Mouse (Mus musculus): ENCODE measurements around the gene Irak2. TPM values are rescaled to one million over a fixed set of nuclear protein-coding genes. Genes with fewer than 3 reads are reported as not detected.

Gene Irak2
- polyA plus RNA-seq, 1 experiment from 2014 or later = 4.3 TPM

DNA sequence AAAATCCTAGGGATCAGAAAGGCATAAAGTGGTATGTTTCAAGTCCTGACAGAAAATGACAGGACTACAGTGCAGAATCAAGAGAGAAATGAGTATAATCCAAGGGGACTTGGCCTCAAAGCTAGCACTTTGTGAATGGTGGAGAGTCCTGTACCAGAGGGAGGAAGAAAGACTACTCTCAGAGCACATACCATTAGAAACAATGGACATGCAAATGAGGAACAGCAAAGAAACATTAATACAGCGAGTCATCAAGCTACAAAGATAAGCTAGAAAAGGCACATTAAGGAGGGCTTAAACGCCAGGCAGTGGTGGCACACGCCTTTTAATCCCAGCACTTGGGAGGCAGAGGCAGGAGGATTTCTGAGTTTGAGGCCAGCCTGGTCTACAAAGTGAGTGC, 93.0 kb downstream of the Irak2 start:
- WGBS = 94% methylated on average over 3 of the region's 3 CpGs

DNA sequence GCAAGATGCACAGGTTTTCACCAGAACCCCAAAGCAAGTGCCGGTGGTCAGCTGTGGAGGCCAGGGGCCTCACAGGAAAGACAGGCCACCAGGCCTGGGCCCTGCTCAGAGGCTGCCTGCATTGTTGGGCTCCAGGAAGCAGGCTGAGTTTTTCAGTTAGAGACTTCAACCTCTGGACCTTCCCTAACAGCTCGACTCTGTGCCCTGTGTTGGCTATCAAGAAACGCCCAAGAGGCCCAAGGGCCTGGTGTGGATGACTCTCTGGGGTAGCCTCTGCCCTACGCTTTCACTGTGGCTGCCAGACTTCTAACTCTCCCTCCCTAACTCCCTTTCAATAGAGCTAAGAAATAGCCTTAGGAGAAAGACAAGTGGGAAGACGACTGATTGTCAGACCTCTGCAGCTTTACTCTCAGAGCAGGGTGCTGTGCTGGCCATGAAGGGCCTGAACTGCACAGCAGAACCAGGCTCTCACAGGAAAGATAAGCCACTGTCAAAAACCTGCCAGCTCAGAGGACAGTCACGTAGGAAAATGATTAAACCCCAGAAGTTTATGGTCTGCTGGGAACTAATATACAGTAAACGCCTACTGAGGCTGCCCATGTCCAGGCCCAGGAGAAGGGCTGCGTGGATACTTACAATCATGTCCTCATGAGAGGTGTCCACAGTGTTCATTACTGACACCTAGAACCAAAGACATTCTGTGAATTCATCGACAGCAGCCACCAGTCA, 99.2 kb downstream of the Irak2 start:
- no peak overlapping the region for H3K27ac ChIP-seq
- H3K36me3 ChIP-seq (replicated peaks) = peaks cover 29% of the 10 kb centered on the region
- no peak overlapping the region for H3K9ac ChIP-seq
- WGBS = 93% methylated on average over 9 of the region's 9 CpGs
- no peak overlapping the region for H3K4me3 ChIP-seq
- no peaks in the 10 kb centered on the region for H3K27me3 ChIP-seq (replicated peaks)
- ATAC-seq (replicated peaks) = no peak
- H3K4me2 ChIP-seq = no peak overlapping the region
- no peaks in the 10 kb centered on the region for H3K9me3 ChIP-seq
- peaks cover 17% of the 10 kb centered on the region for H3K4me1 ChIP-seq

More for the DNA sequence above, 93.0 kb downstream of the Irak2 start:
- Histone ChIP-seq H3K27ac (no peak overlapping the region), H3K4me3 (no peak overlapping the region), H3K4me1 (no peaks in the 10 kb centered on the region), H3K36me3 (replicated peaks) (peaks cover 71% of the 10 kb centered on the region), H3K4me2 (no peak overlapping the region), H3K27me3 (replicated peaks) (no peaks in the 10 kb centered on the region), H3K9me3 (no peaks in the 10 kb centered on the region), H3K9ac (no peak overlapping the region)
- no peak for ATAC-seq (replicated peaks)

DNA sequence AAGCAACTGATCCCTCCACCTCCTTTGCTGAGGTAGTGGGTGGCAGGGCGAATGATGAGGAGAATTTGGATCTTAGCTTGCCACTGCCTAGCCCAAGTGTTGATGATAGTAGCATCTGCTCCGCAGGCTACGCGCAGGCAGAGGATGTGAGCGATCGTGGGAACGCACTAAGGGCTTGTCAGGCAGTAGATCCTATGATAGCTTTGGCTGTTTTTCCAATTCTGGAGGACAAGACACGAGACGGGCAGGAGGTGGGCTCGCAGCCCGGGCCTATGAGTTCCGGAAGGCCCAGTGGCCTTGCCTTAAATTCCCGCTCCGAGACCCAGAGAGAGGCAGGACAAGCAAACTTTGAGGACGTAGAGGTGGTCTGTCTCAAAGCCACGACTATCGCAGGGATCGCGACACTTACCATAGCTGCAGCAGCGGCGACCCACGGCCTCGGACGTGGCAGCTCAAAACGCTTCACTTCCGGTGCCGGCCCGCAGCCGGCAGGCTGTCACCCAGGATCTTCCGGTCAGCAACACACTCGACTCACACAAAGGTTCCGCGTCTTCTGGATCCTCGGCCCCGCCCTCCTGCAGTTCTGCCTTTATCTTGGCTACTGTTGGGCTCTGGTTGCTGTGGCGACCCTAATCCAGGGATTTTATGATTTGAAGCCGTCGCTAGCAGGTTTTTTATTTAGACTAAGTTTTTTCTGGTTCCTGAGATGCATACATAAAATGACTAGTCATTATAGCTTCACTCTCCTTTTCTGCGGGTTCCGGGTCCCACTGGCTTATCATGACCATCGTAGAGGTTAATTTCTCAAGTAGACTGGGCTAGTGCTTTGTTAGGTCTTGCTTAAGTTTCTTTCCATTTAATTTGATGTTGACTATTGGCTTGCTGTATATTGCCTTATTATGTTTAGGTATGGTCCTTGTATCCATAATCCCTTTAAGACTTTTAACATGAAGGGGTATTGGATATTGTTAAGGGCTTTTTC, 102.3 kb downstream of the Irak2 start, which contains the start of gene Sec13:
Sec13 (minus strand) TSS at position 508 of the 982 bp plus-strand sequence.
- peaks cover 13% of the 10 kb centered on the region; the same call in 1 of the 2 replicates for H3K36me3 ChIP-seq (replicated peaks)
- H3K4me2 ChIP-seq = peak within 1 kb of the TSS; percentile 92
- peak; percentile 91 for ATAC-seq (replicated peaks)
- H3K27ac ChIP-seq = peak within 1 kb of the TSS; percentile 76
- H3K27me3 ChIP-seq (replicated peaks) = no peaks in the 10 kb centered on the region
- WGBS = 5% methylated on average over 41 of the region's 41 CpGs
- no peaks in the 10 kb centered on the region for H3K9me3 ChIP-seq
- H3K4me3 ChIP-seq = peak within 1 kb of the TSS; percentile 93
- peaks cover 17% of the 10 kb centered on the region for H3K4me1 ChIP-seq
- H3K9ac ChIP-seq = peak within 1 kb of the TSS; percentile 88

DNA sequence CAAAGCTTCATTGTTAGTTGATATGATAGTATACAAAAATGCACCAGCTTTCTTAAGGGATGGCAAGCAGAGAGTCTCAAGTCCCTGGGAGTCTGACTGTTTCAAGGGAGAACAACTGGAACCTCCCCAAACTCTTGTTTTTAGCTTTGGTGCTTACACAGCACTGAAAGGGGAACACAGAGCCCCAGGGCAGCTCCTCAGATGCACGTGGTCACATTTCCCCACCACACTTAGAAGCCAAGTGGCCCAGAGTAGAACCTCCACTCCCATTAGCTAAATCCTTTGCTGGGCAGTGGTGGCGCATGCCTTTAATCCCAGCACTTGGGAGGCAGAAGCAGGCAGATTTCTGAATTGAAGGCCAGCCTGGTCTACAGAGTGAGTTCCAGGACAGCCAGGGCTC, 103.2 kb downstream of the Irak2 start:
- 71% methylated on average over 2 of the region's 2 CpGs for WGBS
- Histone ChIP-seq H3K9me3 (no peaks in the 10 kb centered on the region), H3K4me2 (no peak overlapping the region), H3K27me3 (replicated peaks) (no peaks in the 10 kb centered on the region), H3K9ac (no peak overlapping the region), H3K4me3 (no peak overlapping the region), H3K36me3 (replicated peaks) (peaks cover 6% of the 10 kb centered on the region; the same call in 1 of the 2 replicates), H3K27ac (no peak overlapping the region), H3K4me1 (peaks cover 17% of the 10 kb centered on the region)
- ATAC-seq (replicated peaks) = no peak

DNA sequence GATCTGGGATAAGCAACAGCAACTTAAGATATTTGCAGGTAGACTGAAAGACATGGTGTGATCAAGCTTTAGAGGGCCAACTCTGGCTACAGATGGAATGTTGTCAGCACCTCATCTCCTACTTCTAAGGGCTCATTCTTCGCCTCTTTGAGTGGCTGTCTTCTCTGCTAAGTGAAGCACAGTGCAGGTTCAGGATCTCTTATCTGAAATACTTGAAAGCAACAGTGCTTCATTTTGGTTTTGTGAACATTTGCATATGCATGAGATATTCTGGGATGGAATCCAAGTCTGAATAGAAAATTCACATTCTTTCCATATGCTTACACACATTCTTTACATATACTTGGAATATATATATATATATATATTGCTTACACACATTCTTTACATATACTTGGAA, 104.1 kb downstream of the Irak2 start:
- Histone ChIP-seq H3K4me1 (peaks cover 17% of the 10 kb centered on the region), H3K4me2 (no peak overlapping the region), H3K27ac (no peak overlapping the region), H3K27me3 (replicated peaks) (no peaks in the 10 kb centered on the region), H3K9me3 (no peaks in the 10 kb centered on the region), H3K9ac (no peak overlapping the region), H3K4me3 (no peak overlapping the region), H3K36me3 (replicated peaks) (0 out of 2 replicates have a peak, but pooled peaks cover 1% of the 10 kb centered on the region)
- 74% methylated on average over 1 of the region's 1 CpGs for WGBS
- no peak for ATAC-seq (replicated peaks)

DNA sequence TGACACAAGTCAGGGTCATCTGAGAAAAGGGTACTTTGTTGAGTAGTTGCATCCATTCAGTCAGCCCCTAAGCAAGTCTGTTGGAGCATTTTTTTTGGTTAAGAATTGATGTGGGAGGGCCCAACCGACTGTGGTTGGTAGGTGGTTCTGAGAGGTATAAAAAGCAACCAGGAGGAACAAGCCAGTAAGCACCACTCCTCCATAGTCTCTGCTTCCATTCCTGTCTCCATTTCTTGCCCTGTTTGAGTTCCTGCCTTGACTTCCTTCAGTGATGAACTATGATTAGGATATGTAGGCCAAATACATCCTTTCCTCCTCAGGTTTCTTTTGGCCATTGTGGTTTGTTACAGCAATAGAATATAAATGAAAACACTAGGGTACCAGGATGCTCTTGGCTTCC, 104.8 kb downstream of the Irak2 start:
- H3K27ac ChIP-seq = no peak overlapping the region
- H3K27me3 ChIP-seq (replicated peaks) = no peaks in the 10 kb centered on the region
- ATAC-seq (replicated peaks) = no peak
- H3K4me1 ChIP-seq = peaks cover 17% of the 10 kb centered on the region
- no peaks in the 10 kb centered on the region for H3K36me3 ChIP-seq (replicated peaks)
- no peaks in the 10 kb centered on the region for H3K9me3 ChIP-seq
- H3K9ac ChIP-seq = no peak overlapping the region
- no peak overlapping the region for H3K4me3 ChIP-seq
- 50% methylated on average over 1 of the region's 1 CpGs for whole genome bisulfite sequencing
- H3K4me2 ChIP-seq = no peak overlapping the region

Small RNAs within 50 kb of the gene (microRNA-seq; reads per million reads assigned to microRNA genes)
- gene Mir7042 = 0.92 reads per million

Other genes with a start within 250 kb of the Irak2 start
- 15.1 TPM in 2 replicates for gene Ttll3, start 249.2 kb upstream of the Irak2 start, polyA plus RNA-seq (2015; fragmentation: Nextera tagmentation; extraction: Ambion mirVana)
- 19.0 and 21.2 TPM in 2 replicates for gene Rpusd3, start 219.1 kb upstream of the Irak2 start, polyA plus RNA-seq (2015; fragmentation: Nextera tagmentation; extraction: Ambion mirVana)
- gene Cidec, start 202.7 kb upstream of the Irak2 start, polyA plus RNA-seq (2015; fragmentation: Nextera tagmentation; extraction: Ambion mirVana) = not detected in 2 replicates
- gene Jagn1, start 195.9 kb upstream of the Irak2 start, polyA plus RNA-seq (2015; fragmentation: Nextera tagmentation; extraction: Ambion mirVana) = 94.9 and 101 TPM in 2 replicates
- 0.08 and 0.41 TPM in 2 replicates for gene Il17re, start 180.0 kb upstream of the Irak2 start, polyA plus RNA-seq (2015; fragmentation: Nextera tagmentation; extraction: Ambion mirVana)
- gene Il17rc, start 167.0 kb upstream of the Irak2 start, polyA plus RNA-seq (2015; fragmentation: Nextera tagmentation; extraction: Ambion mirVana) = 3.4 and 4.8 TPM in 2 replicates
- gene Creld1, start 155.2 kb upstream of the Irak2 start, polyA plus RNA-seq (2015; fragmentation: Nextera tagmentation; extraction: Ambion mirVana) = 74.8 and 79.0 TPM in 2 replicates
- 13.1 and 13.5 TPM in 2 replicates for gene Prrt3, start 136.5 kb upstream of the Irak2 start, polyA plus RNA-seq (2015; fragmentation: Nextera tagmentation; extraction: Ambion mirVana)
- 104 and 105 TPM in 2 replicates for gene Emc3, start 106.8 kb upstream of the Irak2 start, polyA plus RNA-seq (2015; fragmentation: Nextera tagmentation; extraction: Ambion mirVana)
- gene Fancd2, start 106.8 kb upstream of the Irak2 start, polyA plus RNA-seq (2015; fragmentation: Nextera tagmentation; extraction: Ambion mirVana) = 2.1 and 2.6 TPM in 2 replicates
- gene Fancd2os, start 37.8 kb upstream of the Irak2 start, polyA plus RNA-seq (2015; fragmentation: Nextera tagmentation; extraction: Ambion mirVana) = 0.20 and 0.27 TPM in 2 replicates
- 224 and 232 TPM in 2 replicates for gene Brk1, start 33.7 kb upstream of the Irak2 start, polyA plus RNA-seq (2015; fragmentation: Nextera tagmentation; extraction: Ambion mirVana)
- gene Vhl, start 14.5 kb upstream of the Irak2 start, polyA plus RNA-seq (2015; fragmentation: Nextera tagmentation; extraction: Ambion mirVana) = 75.8 and 79.0 TPM in 2 replicates
- gene Tatdn2, start 58.6 kb downstream of the Irak2 start, polyA plus RNA-seq (2015; fragmentation: Nextera tagmentation; extraction: Ambion mirVana) = 1.1 and 1.4 TPM in 2 replicates
- gene Ghrl, start 81.4 kb downstream of the Irak2 start, polyA plus RNA-seq (2015; fragmentation: Nextera tagmentation; extraction: Ambion mirVana) = 0.94 and 1.4 TPM in 2 replicates
- 192 and 206 TPM in 2 replicates for gene Sec13, start 102.3 kb downstream of the Irak2 start, polyA plus RNA-seq (2015; fragmentation: Nextera tagmentation; extraction: Ambion mirVana)

Data from midbrain, embryonic 15.5 days (tissue).